Mouse (Mus musculus): ENCODE results near the gene Anxa6. TPM values are rescaled to one million over a fixed set of nuclear protein-coding genes. Genes with fewer than 3 reads are reported as not detected.
A peak's percentile ranks its signal among the peaks of the same experiment; 100 is the strongest.
"Not testable (repeated sequence)": the region's sequence is repeated elsewhere in the genome, so short reads cannot be mapped to it uniquely, and the experiment has no call there.

The Anxa6 gene
- total RNA-seq, 2 experiments from 2014 or later = 81.1 to 89.5 TPM

DNA sequence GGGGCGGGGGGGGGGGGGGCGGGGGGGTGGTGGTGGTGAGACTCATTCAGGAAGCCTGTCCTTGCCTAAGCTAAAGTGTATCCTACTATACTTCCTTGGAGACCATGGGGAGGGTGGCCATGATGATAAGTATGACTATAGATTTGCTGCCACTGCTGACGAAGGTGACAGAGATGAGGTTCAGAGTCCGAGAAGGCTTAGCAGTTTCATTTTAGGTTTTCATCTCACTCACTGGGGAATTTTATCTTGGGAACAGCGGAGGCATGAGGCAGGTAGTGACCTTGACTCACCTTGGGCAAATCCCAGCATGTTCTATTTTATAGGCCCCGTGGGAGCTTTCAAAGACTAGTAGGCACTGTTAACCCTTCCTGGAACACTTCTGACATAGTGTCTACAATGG is 60.5 kb downstream of the Anxa6 start:
- DNase-seq (ENCODE audit: low spot score in 2 of 2) = no peak
- intact Hi-C loops (cut with DNase I) = no loop called here

- intact Hi-C loops (cut with DNase I) = no loop called here
- DNase-seq (ENCODE audit: low spot score in 2 of 2) = no peak
Measured at GRCm38 (mm10) chr11:54972049-54972723, 61.1 kb downstream of the Anxa6 start.

DNA sequence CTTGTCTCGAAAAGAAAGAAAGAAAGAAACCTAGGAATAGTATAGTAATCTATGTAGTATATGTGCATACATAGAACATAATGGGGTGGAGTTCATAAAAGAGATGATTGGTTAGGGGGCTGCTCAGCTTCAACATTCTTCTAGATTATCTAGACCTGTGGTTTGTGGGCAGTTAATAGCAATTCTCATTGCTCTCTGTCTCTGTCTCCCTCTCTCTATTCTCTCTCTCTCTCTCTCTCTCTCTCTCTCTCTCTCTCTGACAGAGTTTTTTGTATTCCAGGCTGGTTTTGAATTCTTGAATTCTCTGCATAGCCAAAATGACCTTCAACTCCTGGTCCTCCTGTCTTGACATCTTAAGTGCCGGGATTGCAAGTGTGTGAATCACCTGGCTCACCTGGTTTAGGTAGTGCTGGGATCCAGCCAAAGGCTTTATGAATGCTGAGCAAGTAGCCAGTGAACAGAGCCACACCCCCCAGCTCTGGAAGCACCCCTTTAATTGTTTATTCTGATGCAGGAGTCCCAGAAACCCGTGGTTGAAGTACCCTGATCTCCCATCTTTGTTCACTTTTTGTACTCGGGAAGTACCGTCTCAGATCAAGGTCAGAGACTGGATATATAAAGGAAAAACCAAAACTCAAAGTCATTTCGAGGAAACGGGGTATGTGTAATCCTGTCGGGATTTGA is 61.7 kb downstream of the Anxa6 start:
- intact Hi-C loops (cut with DNase I) = no loop called here
- no peak for DNase-seq (ENCODE audit: low spot score in 2 of 2)

DNA sequence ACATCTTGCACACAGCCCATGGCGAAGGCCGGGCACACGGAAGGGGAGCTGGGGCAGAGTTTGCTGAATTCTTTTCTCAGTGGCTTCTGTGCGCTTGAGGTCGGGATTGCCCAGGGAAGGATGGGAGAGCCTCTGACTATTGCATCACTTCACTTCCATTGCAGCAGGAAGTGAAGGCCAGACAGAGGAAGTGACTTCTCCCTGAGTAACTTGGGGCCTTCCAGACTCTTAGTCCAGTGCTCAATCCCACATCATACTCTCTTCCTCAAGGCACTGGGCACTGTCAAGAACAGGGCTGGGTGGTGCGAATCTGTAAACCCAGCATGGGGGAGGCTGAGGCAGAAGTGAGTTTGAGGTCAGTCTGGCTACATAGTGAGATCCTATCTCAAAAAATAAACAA is 68.0 kb downstream of the Anxa6 start:
- DNase-seq (ENCODE audit: low spot score in 2 of 2) = no peak
- intact Hi-C loops (cut with DNase I) = no loop called here

DNA sequence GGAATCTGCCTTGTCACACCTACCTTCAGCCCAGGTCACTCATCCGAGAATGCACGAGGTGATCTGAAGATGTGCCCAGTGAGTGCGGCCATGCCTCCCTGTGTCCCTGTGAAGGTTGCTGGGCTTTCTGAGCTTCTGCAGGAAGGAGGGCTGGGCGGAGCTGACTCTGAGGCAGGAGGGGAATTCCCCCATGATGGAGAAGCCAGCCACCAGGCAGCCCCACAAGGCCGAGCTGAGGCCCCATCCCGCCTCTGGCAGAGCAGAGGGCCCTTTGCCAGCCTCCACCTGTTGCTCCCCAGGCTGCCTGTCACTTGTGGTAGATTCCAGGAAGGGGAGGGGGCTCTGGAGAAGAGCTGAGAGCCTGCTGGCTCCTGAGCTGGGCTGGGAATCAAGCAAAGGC is 70.4 kb downstream of the Anxa6 start, which contains the start of gene Tnip1:
TSS of gene Tnip1 (minus strand) at position 108 of the 400 bp plus-strand sequence.
- intact Hi-C loops (cut with DNase I) = no loop called here

DNA sequence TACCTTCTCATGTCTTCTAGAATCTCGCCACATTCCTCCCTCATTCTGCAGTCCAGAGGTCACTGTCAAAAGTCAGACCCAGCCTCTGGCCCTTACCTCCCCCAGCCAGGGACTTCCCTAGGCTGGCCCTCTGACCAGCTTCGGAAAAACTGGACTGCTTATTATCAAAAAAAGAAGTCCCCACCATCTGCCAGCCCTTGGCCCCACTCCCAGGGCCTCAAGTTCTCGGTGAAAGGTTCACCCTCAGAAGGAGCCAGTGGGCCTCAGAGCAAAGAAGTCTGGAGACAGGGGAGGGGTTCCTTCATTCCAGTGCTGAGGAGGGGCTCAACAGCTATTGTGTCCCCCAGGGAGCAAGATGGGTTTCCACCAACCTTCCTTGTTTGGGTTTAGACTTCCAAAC is 71.3 kb downstream of the Anxa6 start:
- DNase-seq (ENCODE audit: low spot score in 2 of 2) = no peak
- intact Hi-C loops (cut with DNase I) = no loop called here

More for the DNA sequence above, 70.4 kb downstream of the Anxa6 start, which contains the start of gene Tnip1:
- no peak for DNase-seq (ENCODE audit: low spot score in 2 of 2)

- intact Hi-C loops (cut with DNase I) = no loop called here
- no peak for DNase-seq (ENCODE audit: low spot score in 2 of 2)
Measured at GRCm38 (mm10) chr11:54961164-54961850, 71.9 kb downstream of the Anxa6 start.

DNA sequence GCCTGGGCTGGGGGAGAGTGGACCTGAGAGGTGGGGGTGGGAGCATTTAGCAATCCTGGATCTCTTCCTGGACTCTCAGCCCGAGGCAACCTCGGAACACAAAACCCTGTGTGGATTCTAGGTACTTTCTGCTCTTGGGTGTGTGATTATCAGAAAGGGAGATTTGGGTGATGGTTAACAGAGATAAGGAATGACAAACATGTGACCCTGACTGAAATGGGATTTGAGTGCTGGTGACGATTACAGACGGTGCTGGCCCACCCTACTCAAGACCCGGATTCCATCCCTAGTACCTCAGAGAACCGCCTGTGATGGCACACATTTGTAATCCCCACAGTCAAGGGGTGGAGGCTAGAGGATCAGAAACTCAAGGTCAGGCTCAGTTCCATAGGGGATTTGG is 73.0 kb downstream of the Anxa6 start:
- DNase-seq (ENCODE audit: low spot score in 2 of 2) = no peak
- intact Hi-C loops (cut with DNase I) = no loop called here

- DNase-seq (ENCODE audit: low spot score in 2 of 2) = no peak
- intact Hi-C loops (cut with DNase I) = no loop called here
Measured at GRCm38 (mm10) chr11:54958571-54959073, 74.6 kb downstream of the Anxa6 start.

DNA sequence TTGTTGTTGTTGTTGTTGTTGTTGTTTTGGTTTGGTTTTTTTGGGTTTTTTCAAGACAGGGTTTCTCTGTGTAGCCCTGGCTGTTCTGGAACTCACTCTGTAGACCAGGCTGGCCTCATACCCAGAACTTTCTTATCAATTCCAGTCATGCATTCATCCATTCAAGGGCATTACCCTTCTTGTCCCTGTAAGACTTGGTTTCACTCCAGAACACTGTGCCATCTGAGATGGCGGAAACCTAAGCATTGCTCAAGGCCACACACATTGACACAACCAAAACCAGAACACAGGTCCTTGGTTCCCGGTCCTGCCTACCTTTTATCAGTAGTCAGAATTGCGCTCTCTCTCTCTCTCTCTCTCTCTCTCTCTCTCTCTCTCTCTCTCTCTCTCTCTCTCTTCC is 75.5 kb downstream of the Anxa6 start:
- intact Hi-C loops (cut with DNase I); DNase-seq (ENCODE audit: low spot score in 2 of 2): not testable (repeated sequence)

DNA sequence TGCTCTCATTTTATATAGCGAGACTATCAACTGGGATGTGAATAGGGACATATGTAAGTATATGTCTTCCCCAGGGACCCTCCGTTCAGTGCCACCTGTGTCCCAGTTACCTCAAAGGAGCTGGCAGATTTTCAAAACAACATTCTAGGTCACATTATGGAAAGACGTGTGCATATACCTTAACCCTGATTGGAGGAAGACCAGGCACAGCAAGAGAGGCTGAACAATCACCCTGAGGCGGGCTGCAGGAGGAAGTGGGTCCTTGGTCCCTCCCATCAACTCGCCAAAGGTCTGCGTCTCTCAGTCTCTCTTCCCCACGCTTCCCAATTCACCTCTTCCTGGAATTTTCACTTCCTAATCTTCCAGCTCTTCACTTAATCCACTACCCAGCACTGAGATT is 76.3 kb downstream of the Anxa6 start:
- intact Hi-C loops (cut with DNase I) = no loop called here
- DNase-seq (ENCODE audit: low spot score in 2 of 2) = no peak

- peak; percentile 98 to 99 for DNase-seq (ENCODE audit: low spot score in 2 of 2)
- intact Hi-C loops (cut with DNase I) = no loop called here
Measured at GRCm38 (mm10) chr11:54955735-54956480, 77.3 kb downstream of the Anxa6 start.

DNA sequence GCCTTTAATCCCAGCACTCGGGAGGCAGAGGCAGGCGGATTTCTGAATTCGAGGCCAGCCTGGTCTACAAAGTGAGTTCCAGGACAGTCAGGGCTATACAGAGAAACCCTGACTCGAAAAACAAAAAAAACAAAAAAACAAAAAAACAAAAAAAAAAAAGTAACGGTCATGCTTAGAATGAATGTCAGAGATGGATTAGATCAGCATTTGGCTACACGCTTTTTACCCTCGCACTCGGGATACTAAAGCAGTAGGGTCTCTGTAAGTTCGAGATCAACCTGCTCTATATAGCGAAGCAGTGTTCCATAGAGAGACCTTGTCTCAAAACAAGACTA is 77.9 kb downstream of the Anxa6 start:
- intact Hi-C loops (cut with DNase I); DNase-seq (ENCODE audit: low spot score in 2 of 2): not testable (repeated sequence)

GRCm38 (mm10) chr11:54954716-54955115 is 78.5 kb downstream of the Anxa6 start:
- intact Hi-C loops (cut with DNase I) = no loop called here
- DNase-seq (ENCODE audit: low spot score in 2 of 2) = no peak

GRCm38 (mm10) chr11:54953993-54954446 is 79.2 kb downstream of the Anxa6 start:
- intact Hi-C loops (cut with DNase I) = no loop called here
- DNase-seq (ENCODE audit: low spot score in 2 of 2) = peak; percentile 17 to 74

DNA sequence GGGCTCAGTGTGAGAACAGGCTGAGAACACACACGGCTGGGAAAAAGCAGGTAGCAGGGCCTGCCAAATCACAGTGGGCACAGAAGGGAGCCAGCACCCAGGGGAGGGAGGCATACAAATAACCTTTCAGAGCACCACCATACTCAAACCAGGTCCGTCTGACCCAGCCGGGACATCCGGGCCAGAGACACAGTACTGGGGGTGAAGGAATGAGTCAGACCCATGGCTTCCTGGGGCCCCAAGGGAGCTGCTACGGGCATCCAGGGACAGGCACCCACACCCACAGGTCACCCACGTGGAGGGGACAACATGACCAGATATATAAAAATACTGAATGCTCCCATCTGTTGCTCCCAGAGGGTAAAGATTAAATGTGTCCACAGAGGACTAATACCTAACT is 80.6 kb downstream of the Anxa6 start:
- intact Hi-C loops (cut with DNase I) = no loop called here
- DNase-seq (ENCODE audit: low spot score in 2 of 2) = no peak

- DNase-seq (ENCODE audit: low spot score in 2 of 2) = no peak
- intact Hi-C loops (cut with DNase I) = no loop called here
Measured at GRCm38 (mm10) chr11:54950684-54951083, 82.6 kb downstream of the Anxa6 start.

DNA sequence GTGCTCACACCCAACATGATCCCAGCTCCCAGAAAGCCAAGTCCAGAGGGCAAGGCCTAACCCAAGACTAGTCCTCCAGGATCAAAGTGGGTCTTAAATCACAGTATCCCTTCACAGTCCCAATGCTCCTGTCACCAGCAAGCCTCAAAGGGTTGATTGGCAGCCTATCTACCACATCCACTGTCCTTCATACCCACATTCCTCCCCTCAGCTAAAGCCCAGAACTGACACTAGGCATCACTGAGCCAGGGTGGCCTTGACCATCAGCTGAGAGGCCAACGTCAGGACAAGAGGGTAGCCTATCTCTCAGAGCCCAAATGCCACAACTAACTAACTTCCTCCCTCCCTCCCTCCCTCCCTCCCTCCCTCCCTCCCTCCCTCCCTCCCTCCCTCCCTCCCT is 83.5 kb downstream of the Anxa6 start:
- no peak for DNase-seq (ENCODE audit: low spot score in 2 of 2)
- intact Hi-C loops (cut with DNase I) = no loop called here

GRCm38 (mm10) chr11:54944702-54945101 is 88.5 kb downstream of the Anxa6 start:
- DNase-seq (ENCODE audit: low spot score in 2 of 2) = no peak
- intact Hi-C loops (cut with DNase I) = no loop called here

- peak in 1 of 2 experiments; percentile 7 for DNase-seq (ENCODE audit: low spot score in 2 of 2)
Measured at GRCm38 (mm10) chr11:54940056-54940455, 93.2 kb downstream of the Anxa6 start.

More at GRCm38 (mm10) chr11:54940056-54940455, 93.2 kb downstream of the Anxa6 start:
- intact Hi-C loops (cut with DNase I) = no loop called here
